ENCODE assay signal across 13 mouse cellular contexts in genomic region chr2:60730929-60731328, GRCm38 (mm10). TPM values are rescaled to one million over a fixed set of nuclear protein-coding genes. Genes with fewer than 3 reads are reported as not detected.
DNase-seq lines count a peak whose midpoint lies in the region; TF ChIP-seq lines count a peak whose summit lies in the region.
"Had no signal": no experiment of that assay in that cellular context is flagged by ENCODE, and none has a peak within 500 bp of the region (broad histone marks: within the 10 kb centered on the region; RNA-seq: fewer than 3 reads in every experiment).

No protein-coding gene starts in this region.

- H3K4me3 ChIP-seq in heart, embryonic 10.5 days, result no peak overlapping the region
- H3K4me3 ChIP-seq in left cerebral cortex, adult 2 months, result no peak overlapping the region
- no peak overlapping the region for H3K4me3 ChIP-seq in forebrain, embryonic 10.5 days
- H3K4me3 ChIP-seq: liver, embryonic 13.5 days; myocyte had no signal

- WGBS in heart, embryonic 10.5 days, result 54% methylated on average over 6 of the region's 6 CpGs
- 53% methylated on average over 6 of the region's 6 CpGs for WGBS in forebrain, embryonic 10.5 days

- no peak for DNase-seq in heart, embryonic 10.5 days (ENCODE audit: low spot score)
- DNase-seq in heart, postnatal 36 days, result no peak
- no peak for DNase-seq in left cerebral cortex, adult 2 months (ENCODE audit: extremely low spot score in 1 of 2, low spot score in 2 of 2)
- DNase-seq in left cerebral cortex, postnatal 36 days (ENCODE audit: low spot score in 2 of 2), result no peak
- DNase-seq in 416B (ENCODE audit: low read depth) (peak; percentile 30), NIH3T3 (ENCODE audit: low read depth) (peak; percentile 28)
- DNase-seq in testis, postnatal 14 days (ENCODE audit: low spot score), result no peak
- no peak for DNase-seq in forebrain, embryonic 10.5 days (ENCODE audit: extremely low spot score, low spot score)
- DNase-seq: cerebellum, adult 11-12 months; kidney, postnatal 25 days; liver, embryonic 13.5 days had no signal

- intact Hi-C loops in heart, postnatal 36 days (cut with DNase I), result no loop called here
- intact Hi-C loops in left cerebral cortex, adult 2 months (cut with DNase I), result no loop called here
- intact Hi-C loops in left cerebral cortex, postnatal 36 days (cut with DNase I), result no loop called here

- H3K4me1 ChIP-seq in heart, embryonic 10.5 days, result peaks cover 20% of the 10 kb centered on the region
- H3K4me1 ChIP-seq in forebrain, embryonic 10.5 days, result peaks cover 20% of the 10 kb centered on the region
- H3K4me1 ChIP-seq: liver, embryonic 13.5 days had no signal

- H3K27ac ChIP-seq in heart, embryonic 10.5 days, result 0 out of 2 replicates have a peak overlapping the region, but pooled peaks have one; percentile 29
- H3K27ac ChIP-seq in left cerebral cortex, adult 2 months, result no peak overlapping the region
- H3K27ac ChIP-seq in forebrain, embryonic 10.5 days, result no peak overlapping the region
- H3K27ac ChIP-seq: hindbrain, embryonic 14.5 days; liver, embryonic 13.5 days had no signal

- peak; percentile 29 for TF ChIP-seq CTCF in left cerebral cortex, adult 2 months (IDR thresholded peaks at IDR 0.05)

- no peaks in the 10 kb centered on the region for H3K9me3 ChIP-seq in heart, embryonic 10.5 days
- no peaks in the 10 kb centered on the region for H3K9me3 ChIP-seq in forebrain, embryonic 10.5 days
- H3K9me3 ChIP-seq: liver, embryonic 13.5 days had no signal

- H3K36me3 ChIP-seq in heart, embryonic 10.5 days, result no peaks in the 10 kb centered on the region
- H3K36me3 ChIP-seq in forebrain, embryonic 10.5 days (replicated peaks), result no peaks in the 10 kb centered on the region
- H3K36me3 ChIP-seq: liver, embryonic 13.5 days had no signal

- H3K27me3 ChIP-seq in heart, embryonic 10.5 days (ENCODE audit: insufficient read depth, poor library complexity, severe bottlenecking), result no peaks in the 10 kb centered on the region
- H3K27me3 ChIP-seq in forebrain, embryonic 10.5 days (ENCODE audit: poor library complexity, severe bottlenecking), result peaks cover 37% of the 10 kb centered on the region
- H3K27me3 ChIP-seq: liver, embryonic 13.5 days had no signal

RNA-seq across cellular contexts. Expression of gene Itgb6, which starts 8.5 kb away (rescaled TPM):
- polyA plus RNA-seq in heart, embryonic 10.5 days (2016; fragmentation: Nextera tagmentation; extraction: Ambion mirVana), result 0.34 and 0.46 TPM in 2 replicates
- total RNA-seq in heart, postnatal 36 days (2021), result 10 to 100 TPM; 15.2 to 16.7 TPM
- total RNA-seq in left cerebral cortex, adult 2 months (2021), result not detected
- under 1 TPM in 1 of 2 experiments, not detected in 1; 0.10 TPM for total RNA-seq in left cerebral cortex, postnatal 36 days (2021)
- 0.33 and 1.3 TPM in 2 replicates for polyA plus RNA-seq in forebrain, embryonic 10.5 days (2016; fragmentation: Nextera tagmentation; extraction: Ambion mirVana)
- polyA plus RNA-seq: hindbrain, embryonic 14.5 days had no signal

Comparison
In these comparisons a context has a peak if more than half of its experiments do, and no peak if none do; other contexts are left out.
1. DNase-seq: peak in 416B (single experiment) and NIH3T3 (single experiment); none in heart, embryonic 10.5 days (single experiment), heart, postnatal 36 days (0 of 2), left cerebral cortex, adult 2 months (0 of 2), left cerebral cortex, postnatal 36 days (0 of 2), testis, postnatal 14 days (single experiment) and forebrain, embryonic 10.5 days (single experiment).
2. RNA of gene Itgb6, which starts 8.5 kb away (total RNA-seq): 15.2 to 16.7 TPM in heart, postnatal 36 days; 0.10 TPM in left cerebral cortex, postnatal 36 days and not detected in left cerebral cortex, adult 2 months; every median in the first group is over 4 times any median in the second.